Mouse (Mus musculus) bone marrow macrophage, adult 2 months (primary cell): ENCODE measurements at regions not wholly inside any gene's neighbourhood (a gene's known extent, or its start where the extent isn't known, plus 50 kb on each side); places are given as distances from the start of the nearest gene placed in this dataset.

ENCODE experiments used
- CTCF ChIP-seq: IDR thresholded peaks from 2 replicates; pipeline ENCODE4 v1.5.1; 2012; ENCODE audit warnings: low read depth, mild to moderate bottlenecking, low read length, moderate library complexity
- POLR2A ChIP-seq: IDR thresholded peaks from 2 replicates; pipeline ENCODE4 v1.6.1; 2012; ENCODE audit warnings: mild to moderate bottlenecking, low read depth, low read length, borderline replicate concordance

DNA sequence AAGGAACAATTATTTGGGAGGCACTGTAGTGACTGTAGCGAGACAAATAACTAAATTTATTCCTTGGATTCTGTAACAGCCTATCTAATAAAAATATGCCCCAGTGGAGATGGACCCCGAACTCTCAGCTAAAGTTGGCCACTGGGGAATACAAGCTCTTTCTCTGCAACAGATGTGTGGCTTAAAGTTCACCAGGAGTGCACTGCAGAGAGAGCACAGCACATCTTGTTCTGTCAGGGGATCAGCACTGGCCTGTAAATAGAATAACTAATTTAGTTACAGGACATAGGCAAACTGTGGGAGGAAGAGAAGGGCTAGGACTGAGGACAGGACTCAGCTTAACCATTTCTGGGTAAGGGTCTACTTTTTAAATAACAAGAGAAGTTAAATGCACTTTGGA lies 312.1 kb downstream of the Rnls start:
- no peak for TF ChIP-seq CTCF
- no peak for TF ChIP-seq POLR2A
